Mouse (Mus musculus): Measurements from ENCODE around the gene Cc2d1a. TPM values are rescaled to one million over a fixed set of nuclear protein-coding genes. Genes with fewer than 3 reads are reported as not detected.

The Cc2d1a gene
- 8.2 and 9.6 TPM in 2 replicates for polyA plus RNA-seq (2016; fragmentation: Nextera tagmentation; extraction: Ambion mirVana)

DNA sequence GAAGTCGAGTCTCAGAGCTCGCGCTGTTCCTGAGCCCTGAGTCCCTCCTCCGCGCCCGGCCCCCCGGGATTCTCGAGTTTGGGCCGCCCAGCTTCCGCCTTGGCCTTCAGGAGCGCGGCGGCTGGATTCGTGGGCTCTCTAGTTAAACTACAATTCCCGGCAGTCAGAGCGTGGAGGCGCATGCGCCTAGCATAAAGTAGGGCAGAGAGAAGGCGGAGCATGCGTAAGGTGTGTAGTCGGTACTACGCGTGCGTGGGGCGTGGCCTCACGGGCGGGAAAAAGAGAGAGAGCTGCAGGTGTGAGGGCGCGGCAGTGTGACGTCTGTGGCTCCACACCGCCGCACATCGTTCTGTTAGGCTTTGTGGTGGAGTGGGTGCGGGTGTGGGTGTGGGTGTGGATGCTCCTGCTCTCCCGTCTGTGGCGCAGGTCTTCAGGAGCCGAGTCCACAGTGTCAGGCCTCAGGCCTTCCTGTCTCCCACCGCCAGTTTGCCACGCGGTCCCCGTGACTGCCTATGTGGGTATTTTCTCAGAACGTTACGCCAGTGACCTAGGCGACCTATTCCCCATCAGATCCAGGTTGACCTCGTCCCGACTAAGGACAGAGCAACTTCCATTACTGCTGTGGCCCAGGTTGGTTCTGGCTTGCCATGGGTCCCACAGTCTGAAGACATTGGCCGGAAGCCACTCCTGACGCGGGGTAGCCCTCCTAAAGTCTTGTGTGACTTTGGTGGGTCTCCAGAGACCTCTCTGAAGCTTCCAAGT is at the start of gene Cc2d1a, which contains the start of gene 4930432K21Rik:
TSS of gene Cc2d1a (minus strand) at position 168 of the 762 bp plus-strand sequence.
TSS of gene 4930432K21Rik (plus strand) at position 257 of the 762 bp plus-strand sequence.
- WGBS (ENCODE audit: insufficient replicate concordance) = 12% methylated on average over 47 of the region's 49 CpGs
- Histone ChIP-seq H3K9me3 (replicated peaks) (no peaks in the 10 kb centered on the region), H3K4me2 (peak within 1 kb of the TSS; percentile 88), H3K4me3 (peak within 1 kb of the TSS; percentile 68), H3K9ac (peak within 1 kb of the TSS; percentile 76), H3K36me3 (peaks cover 19% of the 10 kb centered on the region), H3K27me3 (replicated peaks) (no peaks in the 10 kb centered on the region), H3K4me1 (peaks cover 19% of the 10 kb centered on the region), H3K27ac (peak within 1 kb of the TSS; percentile 52; the same call in 1 of the 2 replicates)
- ATAC-seq = peak; percentile 92

DNA sequence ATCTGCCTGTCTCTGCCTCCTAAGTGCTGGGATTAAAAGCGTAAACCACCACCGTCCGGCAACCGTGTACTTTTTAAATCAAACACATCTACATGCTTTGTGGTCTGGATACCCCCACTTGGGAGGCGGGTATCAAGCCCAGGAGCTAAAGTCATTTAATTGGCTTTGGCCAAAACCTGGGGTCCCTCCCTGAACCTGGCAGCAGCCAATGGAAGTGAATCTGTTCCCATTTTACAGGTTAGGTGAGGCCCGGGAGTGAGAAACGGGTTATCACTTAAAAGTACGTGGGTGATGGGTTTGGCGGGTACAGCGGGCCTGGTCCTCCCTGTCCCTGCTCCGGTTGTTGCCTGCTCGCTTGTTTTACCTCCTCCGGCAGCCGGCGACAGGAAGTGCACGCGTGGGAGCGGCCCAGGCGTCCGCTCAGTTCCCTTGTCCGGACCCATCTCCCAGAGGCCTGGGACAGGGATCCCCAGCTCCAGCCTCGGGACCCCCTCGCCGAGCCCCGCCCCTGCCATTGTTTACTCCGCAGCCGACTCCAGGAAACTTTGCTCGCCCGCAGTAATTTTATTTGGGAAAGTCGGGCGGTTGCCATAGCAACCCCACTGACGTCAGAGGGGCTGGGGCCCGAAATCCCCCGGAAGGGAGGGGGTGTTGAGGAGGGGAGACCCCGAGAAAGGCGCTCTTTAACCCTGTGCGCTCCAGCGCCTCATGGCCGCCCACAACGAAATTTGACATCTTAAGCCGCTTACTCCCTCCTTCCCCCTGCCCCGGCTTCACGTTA is 49.6 kb upstream of the Cc2d1a start:
- WGBS (ENCODE audit: insufficient replicate concordance) = 5% methylated on average over 43 of the region's 43 CpGs
- peak overlapping the region; percentile 92 for H3K4me2 ChIP-seq
- no peaks in the 10 kb centered on the region for H3K36me3 ChIP-seq
- H3K27me3 ChIP-seq (replicated peaks) = peaks cover 39% of the 10 kb centered on the region
- peaks cover 66% of the 10 kb centered on the region for H3K4me1 ChIP-seq
- H3K4me3 ChIP-seq = peak overlapping the region; percentile 60
- ATAC-seq = no peak
- peak overlapping the region; percentile 69 for H3K9ac ChIP-seq
- no peaks in the 10 kb centered on the region for H3K9me3 ChIP-seq (replicated peaks)
- H3K27ac ChIP-seq = peak overlapping the region; percentile 86

DNA sequence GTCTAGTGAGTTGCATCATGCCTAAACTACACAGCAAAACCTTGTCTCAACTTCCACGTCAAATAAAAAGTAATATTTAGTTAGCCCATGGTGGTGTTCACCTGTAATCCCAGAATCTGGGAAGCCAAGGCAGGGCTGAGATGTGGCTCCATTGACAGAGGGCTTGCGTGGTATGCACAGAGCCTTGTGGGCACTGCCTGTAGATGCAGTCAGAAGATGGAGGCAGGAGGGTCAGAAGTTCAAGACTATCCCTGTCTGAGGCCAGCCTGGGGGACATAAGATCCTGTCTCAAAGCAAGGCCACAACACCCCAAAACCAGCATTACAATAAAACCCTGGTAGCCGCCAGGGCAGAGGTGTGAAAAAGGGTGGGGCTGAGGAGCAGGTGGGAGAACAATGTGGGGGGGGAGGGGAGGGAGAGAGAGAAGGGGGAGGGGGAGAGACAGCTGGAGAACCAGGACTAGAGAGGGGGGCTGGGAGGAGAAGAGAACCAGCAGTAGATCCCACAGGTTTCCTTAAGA is 46.5 kb upstream of the Cc2d1a start:
- Histone ChIP-seq H3K27ac (no peak overlapping the region), H3K9ac (no peak overlapping the region), H3K4me1 (peaks cover 56% of the 10 kb centered on the region), H3K4me2 (no peak overlapping the region), H3K9me3 (replicated peaks) (no peaks in the 10 kb centered on the region), H3K27me3 (replicated peaks) (peaks cover 11% of the 10 kb centered on the region; the same call in 1 of the 2 replicates), H3K4me3 (no peak overlapping the region), H3K36me3 (no peaks in the 10 kb centered on the region)
- ATAC-seq = no peak
- 73% methylated on average over 3 of the region's 3 CpGs for WGBS (ENCODE audit: insufficient replicate concordance)

DNA sequence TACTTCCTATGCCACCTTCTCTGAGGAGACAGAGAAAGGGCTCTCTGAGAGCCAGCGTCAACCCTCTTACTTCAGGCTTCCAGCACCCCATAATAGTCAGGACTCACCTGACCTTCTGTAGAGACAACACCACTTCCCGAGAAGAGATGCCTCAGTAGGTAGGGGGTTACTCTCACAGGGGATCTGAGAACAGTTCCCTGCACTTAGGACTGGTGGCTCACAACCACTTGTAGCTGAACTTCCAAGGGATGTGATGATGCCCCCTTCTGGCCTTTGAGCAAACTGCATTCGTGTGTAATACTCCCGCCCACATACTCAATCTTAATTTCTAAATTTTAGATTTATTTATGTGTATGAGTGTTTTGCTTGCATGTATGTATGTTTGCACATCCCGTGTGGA is 45.8 kb upstream of the Cc2d1a start:
- Histone ChIP-seq H3K27me3 (replicated peaks) (peaks cover 11% of the 10 kb centered on the region; the same call in 1 of the 2 replicates), H3K9me3 (replicated peaks) (no peaks in the 10 kb centered on the region), H3K4me2 (no peak overlapping the region), H3K9ac (no peak overlapping the region), H3K36me3 (no peaks in the 10 kb centered on the region), H3K27ac (0 out of 2 replicates have a peak overlapping the region, but pooled peaks have one; percentile 40), H3K4me1 (peaks cover 49% of the 10 kb centered on the region), H3K4me3 (no peak overlapping the region)
- no peak for ATAC-seq
- WGBS (ENCODE audit: insufficient replicate concordance) = 67% methylated on average over 5 of the region's 5 CpGs

DNA sequence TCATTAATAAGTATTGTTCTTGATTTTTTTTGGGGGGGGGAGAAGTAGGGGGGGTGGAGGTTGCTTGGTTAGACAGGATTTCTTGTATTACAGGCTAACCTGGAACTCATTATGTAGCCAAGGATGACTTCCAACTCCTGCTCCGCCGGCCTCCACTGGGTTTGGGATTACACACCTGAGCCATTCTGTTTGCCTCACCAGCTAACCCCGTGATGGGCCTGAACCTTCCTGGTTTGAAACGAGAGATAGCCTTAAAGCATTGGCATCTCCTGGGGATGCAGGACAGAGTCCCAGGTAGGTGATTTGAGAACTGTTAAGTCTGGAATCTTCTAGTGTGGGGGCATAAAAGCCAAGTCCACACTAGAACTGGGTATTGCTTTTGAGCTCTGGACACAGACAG is 45.4 kb upstream of the Cc2d1a start:
- no peak for ATAC-seq
- Histone ChIP-seq H3K4me2 (peak overlapping the region; percentile 80), H3K4me1 (peaks cover 45% of the 10 kb centered on the region), H3K27me3 (replicated peaks) (peaks cover 11% of the 10 kb centered on the region; the same call in 1 of the 2 replicates), H3K9me3 (replicated peaks) (no peaks in the 10 kb centered on the region), H3K9ac (no peak overlapping the region), H3K4me3 (no peak overlapping the region), H3K36me3 (no peaks in the 10 kb centered on the region), H3K27ac (peak overlapping the region; percentile 40; the same call in 1 of the 2 replicates)
- 70% methylated on average over 4 of the region's 4 CpGs for WGBS (ENCODE audit: insufficient replicate concordance)

DNA sequence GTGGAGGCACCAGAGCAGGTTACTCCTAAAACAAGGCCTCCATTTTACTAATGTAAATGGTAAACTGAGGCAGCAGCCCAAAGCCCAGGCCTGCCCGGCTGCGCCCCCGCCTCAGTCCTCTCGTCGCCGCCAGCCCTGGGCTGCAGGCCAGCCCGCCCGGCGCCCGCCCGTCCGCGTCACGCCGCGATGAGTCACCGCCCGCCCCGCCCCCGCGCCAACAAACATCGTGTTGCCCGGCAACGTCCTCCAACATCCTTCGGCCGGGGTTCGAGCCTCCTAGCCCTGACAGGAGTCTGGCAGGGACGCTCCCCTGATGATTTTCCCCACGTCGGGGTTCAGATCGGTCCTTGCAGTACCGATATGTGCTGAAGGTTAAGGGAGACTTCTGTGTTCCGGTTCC is 44.8 kb upstream of the Cc2d1a start:
- peak; percentile 74 for ATAC-seq
- Histone ChIP-seq H3K4me3 (peak overlapping the region; percentile 54), H3K4me2 (peak overlapping the region; percentile 80), H3K27me3 (replicated peaks) (peaks cover 11% of the 10 kb centered on the region; the same call in 1 of the 2 replicates), H3K27ac (peak overlapping the region; percentile 89), H3K36me3 (no peaks in the 10 kb centered on the region), H3K9ac (peak overlapping the region; percentile 73), H3K4me1 (peaks cover 42% of the 10 kb centered on the region), H3K9me3 (replicated peaks) (no peaks in the 10 kb centered on the region)
- 4% methylated on average over 33 of the region's 33 CpGs for WGBS (ENCODE audit: insufficient replicate concordance)

DNA sequence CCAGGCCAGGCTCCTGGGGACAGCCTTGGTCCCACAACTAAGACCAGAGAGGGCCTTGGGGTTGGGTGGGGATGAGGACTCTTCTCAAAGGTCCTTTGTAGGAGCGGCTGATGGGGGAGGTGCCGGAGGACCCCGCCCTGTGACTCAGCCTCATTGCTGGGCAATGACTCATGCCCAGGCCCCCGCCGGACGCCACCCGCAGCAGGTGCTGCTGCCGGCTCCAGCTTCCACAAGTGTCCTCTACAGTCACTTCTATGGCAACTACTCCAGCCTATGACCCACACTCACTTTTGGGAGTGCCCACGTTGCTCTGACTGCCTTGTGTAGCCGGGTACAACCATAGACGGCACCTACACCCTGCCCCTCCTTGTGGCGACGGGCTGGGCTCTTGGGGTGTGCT is 44.3 kb upstream of the Cc2d1a start:
- no peaks in the 10 kb centered on the region for H3K36me3 ChIP-seq

DNA sequence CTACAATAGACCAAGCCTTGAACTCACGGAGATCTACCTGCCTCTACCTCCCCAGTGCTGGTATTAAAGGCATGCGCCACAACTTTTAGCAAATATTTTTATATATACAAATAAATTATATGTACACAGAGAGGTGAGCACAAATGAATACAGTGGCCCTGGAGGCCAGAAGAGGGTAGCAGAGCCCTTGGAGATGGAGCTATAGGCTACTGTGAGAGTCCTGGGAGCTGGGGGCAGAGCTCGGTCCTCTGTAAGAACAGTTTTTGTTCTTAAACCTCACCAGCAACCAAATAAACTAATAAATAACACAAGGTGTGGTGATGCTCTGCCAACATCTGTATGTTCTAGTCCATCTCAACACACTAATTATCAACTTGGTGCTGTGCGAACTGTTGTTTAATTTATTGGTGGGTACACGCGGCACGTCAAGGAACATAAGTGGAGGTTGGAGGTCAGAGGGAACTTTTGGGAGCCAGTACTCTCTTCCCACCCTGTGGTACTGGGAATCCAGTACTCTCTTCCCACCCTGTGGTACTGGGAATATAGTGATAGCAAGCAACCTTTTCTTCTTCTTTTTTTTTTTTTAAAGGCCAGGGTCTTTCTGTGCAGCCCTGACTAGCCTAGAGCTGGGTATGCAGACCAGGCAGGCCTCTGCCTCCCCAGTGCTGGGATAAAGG is 42.6 kb upstream of the Cc2d1a start:
- no peak for ATAC-seq
- Histone ChIP-seq H3K9me3 (replicated peaks) (no peaks in the 10 kb centered on the region), H3K9ac (no peak overlapping the region), H3K36me3 (no peaks in the 10 kb centered on the region), H3K4me2 (no peak overlapping the region), H3K27me3 (replicated peaks) (peaks cover 18% of the 10 kb centered on the region), H3K4me1 (peaks cover 46% of the 10 kb centered on the region), H3K27ac (peak overlapping the region; percentile 63), H3K4me3 (no peak overlapping the region)
- 85% methylated on average over 7 of the region's 7 CpGs for WGBS (ENCODE audit: insufficient replicate concordance)

More for the DNA sequence above, 44.3 kb upstream of the Cc2d1a start:
- 17% methylated on average over 13 of the region's 13 CpGs for WGBS (ENCODE audit: insufficient replicate concordance)
- peak overlapping the region; percentile 73 for H3K9ac ChIP-seq
- peak overlapping the region; percentile 89 for H3K27ac ChIP-seq
- H3K4me3 ChIP-seq = peak overlapping the region; percentile 54
- peak overlapping the region; percentile 80 for H3K4me2 ChIP-seq
- peak; percentile 86 for ATAC-seq
- peaks cover 41% of the 10 kb centered on the region for H3K4me1 ChIP-seq
- peaks cover 11% of the 10 kb centered on the region; the same call in 1 of the 2 replicates for H3K27me3 ChIP-seq (replicated peaks)
- H3K9me3 ChIP-seq (replicated peaks) = no peaks in the 10 kb centered on the region

DNA sequence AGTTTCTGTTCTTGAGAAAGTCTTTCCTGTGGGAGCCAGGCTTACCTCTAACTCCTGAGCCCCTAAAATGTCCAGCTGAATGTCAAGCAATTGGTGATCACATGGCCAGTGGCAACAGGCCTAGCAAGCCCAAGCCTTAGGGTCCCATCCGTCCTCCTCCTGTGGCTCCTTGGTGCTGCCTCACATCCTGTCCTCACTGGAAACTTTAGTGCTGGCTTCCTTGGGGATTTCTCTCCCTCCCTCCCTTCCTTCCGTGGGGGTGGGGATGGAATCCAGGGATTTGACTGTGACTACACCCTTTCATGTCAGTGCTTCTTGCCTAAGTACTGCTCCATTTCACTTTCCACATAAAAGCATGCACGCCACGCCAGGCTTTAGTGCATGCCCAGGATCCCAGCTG is 41.9 kb upstream of the Cc2d1a start:
- H3K4me3 ChIP-seq = no peak overlapping the region
- ATAC-seq = no peak
- no peak overlapping the region for H3K9ac ChIP-seq
- WGBS (ENCODE audit: insufficient replicate concordance) = 64% methylated on average over 4 of the region's 4 CpGs
- peaks cover 25% of the 10 kb centered on the region for H3K27me3 ChIP-seq (replicated peaks)
- no peak overlapping the region for H3K4me2 ChIP-seq
- no peaks in the 10 kb centered on the region for H3K36me3 ChIP-seq
- H3K27ac ChIP-seq = no peak overlapping the region
- H3K9me3 ChIP-seq (replicated peaks) = no peaks in the 10 kb centered on the region
- peaks cover 46% of the 10 kb centered on the region for H3K4me1 ChIP-seq

DNA sequence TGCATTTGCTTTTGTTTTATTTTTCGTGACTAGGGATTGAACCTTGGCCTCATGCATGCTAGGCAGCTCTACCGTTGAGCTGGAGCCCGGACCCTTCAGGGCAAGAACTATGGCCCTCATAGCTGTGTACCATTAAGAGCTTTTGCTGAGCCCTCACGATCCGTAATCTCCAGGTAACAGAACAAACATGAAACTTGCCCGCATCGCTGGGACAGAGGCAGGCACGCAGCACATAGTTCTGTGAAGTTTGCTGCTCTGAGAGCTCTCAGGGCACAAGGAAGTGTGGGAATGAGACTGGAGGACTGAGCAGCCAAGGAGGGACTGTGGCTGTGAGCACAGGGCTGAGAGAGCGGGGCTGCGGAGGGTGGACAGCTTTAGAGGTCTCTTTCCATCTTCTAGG is 40.9 kb upstream of the Cc2d1a start:
- Histone ChIP-seq H3K9me3 (replicated peaks) (no peaks in the 10 kb centered on the region), H3K4me3 (no peak overlapping the region), H3K27me3 (replicated peaks) (peaks cover 34% of the 10 kb centered on the region), H3K36me3 (no peaks in the 10 kb centered on the region), H3K4me1 (peaks cover 53% of the 10 kb centered on the region), H3K4me2 (no peak overlapping the region), H3K27ac (no peak overlapping the region), H3K9ac (no peak overlapping the region)
- WGBS (ENCODE audit: insufficient replicate concordance) = 77% methylated on average over 10 of the region's 10 CpGs
- ATAC-seq = no peak

DNA sequence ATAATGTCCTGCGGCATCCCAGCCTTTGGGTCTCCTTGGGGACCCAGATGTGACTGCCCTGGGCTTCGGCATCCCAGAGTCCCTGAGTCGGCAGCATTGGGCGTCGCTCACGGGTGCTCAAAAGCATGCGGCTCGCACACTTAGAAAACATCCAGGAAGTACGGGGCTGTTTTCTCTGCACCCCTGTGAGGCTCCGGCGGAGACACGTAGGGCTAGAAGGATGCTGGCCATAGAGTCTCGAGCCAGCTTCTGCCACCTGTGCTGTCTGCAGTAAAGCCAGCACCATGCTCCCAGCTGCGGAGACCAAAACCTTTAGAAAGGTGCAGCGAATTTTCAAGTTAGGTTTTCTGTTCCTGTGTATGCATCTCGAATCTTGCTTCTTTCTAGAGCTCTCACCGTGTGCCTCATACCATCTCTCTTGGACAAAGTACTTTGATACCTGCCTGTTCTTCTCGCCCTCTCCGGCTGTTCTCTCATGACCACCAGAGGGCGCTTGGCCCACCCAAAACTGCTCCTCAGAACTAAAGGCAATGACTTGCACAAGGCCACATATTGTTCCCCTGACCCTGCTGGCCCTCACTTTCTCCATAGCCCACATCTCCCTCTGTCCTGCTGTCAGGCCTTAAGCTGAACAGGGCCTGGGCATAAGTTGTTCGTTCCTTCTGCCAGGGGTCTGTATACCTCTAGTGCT is 39.5 kb upstream of the Cc2d1a start:
- H3K27me3 ChIP-seq (replicated peaks) = peaks cover 38% of the 10 kb centered on the region
- peak overlapping the region; percentile 81 for H3K4me2 ChIP-seq
- H3K36me3 ChIP-seq = no peaks in the 10 kb centered on the region
- ATAC-seq = peak; percentile 50
- H3K4me1 ChIP-seq = peaks cover 52% of the 10 kb centered on the region
- 3% methylated on average over 21 of the region's 21 CpGs for WGBS (ENCODE audit: insufficient replicate concordance)
- peak overlapping the region; percentile 34 for H3K27ac ChIP-seq
- peak overlapping the region; percentile 52 for H3K4me3 ChIP-seq
- peak overlapping the region; percentile 58 for H3K9ac ChIP-seq
- no peaks in the 10 kb centered on the region for H3K9me3 ChIP-seq (replicated peaks)
